Mouse (Mus musculus): ENCODE measurements around the gene Ggt7.
"Not testable (repeated sequence)": the region's sequence is repeated elsewhere in the genome, so short reads cannot be mapped to it uniquely, and the experiment has no call there.

Gene Ggt7

DNA sequence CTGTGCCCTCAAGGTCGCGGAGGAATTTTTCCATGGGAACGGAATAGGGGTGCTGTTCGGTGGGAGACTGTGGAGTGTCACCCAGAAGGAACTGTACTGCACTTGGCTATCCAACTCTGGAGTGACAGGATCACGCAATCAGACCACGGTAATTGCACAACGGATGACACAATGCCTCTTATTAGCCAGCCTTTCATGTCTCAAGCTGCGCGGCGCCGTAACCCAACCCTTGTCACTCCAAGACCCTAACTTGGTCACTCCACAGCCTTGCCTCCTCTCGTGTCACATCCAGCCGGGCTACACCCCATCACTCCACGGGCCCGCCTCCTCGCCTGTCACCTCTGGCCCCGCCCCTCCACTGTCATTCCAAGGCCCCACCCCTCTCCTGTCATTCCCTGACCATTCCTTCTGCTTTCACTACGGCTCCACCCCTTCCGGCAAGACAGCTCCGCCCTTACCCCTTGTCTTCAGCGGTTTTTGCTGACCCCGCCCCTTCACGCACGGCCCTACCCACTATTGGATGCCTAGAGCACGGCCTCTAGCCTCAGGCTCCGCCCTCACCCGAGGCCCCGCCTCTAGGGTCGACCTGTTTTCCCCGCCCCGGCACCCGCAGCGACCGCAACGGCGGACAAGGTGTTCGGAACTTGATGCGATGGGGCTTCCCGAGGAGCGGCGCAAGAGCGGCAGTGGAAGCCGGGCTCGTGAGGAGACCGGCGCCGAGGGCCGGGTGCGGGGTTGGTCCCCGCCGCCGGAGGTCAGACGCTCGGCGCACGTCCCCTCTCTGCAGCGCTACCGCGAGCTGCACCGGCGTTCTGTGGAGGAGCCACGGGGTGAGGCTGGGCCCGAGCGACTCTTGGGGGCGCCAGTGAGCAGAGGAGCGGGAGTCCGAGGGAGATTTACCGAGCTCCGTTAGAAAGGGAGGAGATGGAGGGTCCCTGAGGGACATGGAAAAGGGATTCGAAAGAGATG lies at the start of gene Ggt7, which contains the start of gene Acss2:
Ggt7 (minus strand) TSS at position 783 of the 969 bp plus-strand sequence.
Acss2 (plus strand) TSS at position 494 of the 969 bp plus-strand sequence.
- DNase-seq (ENCODE audit: low read depth, low spot score), result peak; percentile 96

DNA sequence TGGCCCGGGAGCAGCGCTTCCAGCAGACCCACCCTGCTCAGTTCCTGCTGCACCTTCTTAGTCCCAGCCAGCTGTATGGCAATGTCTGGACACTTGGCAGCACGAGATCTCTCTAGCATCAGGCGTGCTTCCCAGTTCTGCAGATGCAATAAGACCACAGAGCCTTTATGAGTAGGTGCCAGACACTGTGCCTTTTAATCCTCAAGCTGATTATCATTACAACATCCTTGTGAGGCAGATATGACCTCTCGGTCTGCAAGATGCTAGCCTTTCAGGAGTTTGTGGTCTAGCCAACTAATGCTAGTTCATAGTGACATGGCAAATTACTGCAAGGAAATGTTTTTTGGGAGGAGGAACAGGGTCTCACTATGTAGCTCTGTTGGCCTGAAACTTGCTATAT lies 49.7 kb upstream of the Ggt7 start:
- DNase-seq (ENCODE audit: low read depth, low spot score), result no peak

DNA sequence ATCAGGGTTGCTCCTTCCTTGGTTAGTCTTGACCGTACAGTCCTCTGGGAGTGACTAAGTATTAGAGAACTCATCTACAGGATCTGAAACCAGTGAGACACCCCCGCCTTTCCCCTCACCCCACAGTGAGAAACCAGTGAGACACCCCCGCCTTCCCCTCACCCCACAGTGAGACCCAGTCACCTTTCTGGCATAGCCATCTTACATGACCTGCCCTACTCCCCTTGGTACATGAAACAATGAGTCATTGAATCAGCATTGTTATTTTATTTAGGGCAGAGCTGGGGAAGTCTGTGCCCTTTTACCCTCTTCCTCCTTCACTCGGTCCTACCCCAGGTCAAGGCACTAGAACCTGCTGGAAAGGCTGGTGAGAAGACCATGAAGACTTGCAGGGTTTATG lies 44.9 kb upstream of the Ggt7 start:
- no peak for DNase-seq (ENCODE audit: low read depth, low spot score)

DNA sequence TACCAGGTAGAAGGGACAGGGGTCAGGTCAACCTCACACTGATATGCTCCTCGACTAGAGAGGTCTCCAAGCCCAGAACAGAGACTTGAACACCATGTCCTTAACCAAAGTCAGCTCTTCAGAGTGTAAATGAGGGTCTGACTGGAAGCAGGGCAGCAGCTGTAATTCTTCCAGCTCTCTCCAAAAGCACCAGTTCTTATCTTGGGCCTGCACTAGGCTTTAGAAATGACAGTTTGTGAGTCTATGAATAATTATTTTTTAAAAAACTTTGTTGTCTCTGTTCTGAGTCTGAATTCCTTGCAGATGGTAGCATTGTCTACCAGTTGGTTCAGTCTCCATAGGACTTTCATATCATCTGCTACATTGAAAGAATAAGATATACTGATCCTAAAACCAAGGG lies 44.2 kb upstream of the Ggt7 start:
- DNase-seq (ENCODE audit: low read depth, low spot score), result no peak

DNA sequence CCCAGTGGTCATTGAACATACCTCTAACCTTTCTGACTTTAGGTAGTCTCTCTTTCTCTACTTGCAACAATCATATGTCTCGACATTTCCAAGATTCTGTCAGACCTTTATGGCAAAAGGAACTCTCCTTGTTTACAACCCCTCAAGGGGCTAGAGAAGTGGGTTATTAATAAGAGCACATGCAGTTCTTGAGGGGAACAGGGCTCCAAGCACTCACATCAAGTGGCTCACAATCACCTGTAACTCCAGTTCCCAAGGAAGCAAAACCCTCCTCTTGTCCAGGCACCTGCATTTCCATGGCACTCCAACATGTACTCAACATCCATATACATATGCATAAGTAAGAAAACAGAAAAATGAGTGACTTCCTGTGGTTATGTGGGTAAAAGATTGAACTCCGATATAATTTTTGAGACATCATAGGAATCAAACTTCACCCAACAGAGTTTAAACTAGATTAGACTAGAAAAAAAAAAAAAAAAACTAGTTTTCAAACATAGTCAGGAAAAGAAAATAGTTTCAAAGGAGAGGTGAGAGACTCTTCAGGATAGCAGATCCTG lies 36.5 kb upstream of the Ggt7 start:
- DNase-seq (ENCODE audit: low read depth, low spot score), result no peak

DNA sequence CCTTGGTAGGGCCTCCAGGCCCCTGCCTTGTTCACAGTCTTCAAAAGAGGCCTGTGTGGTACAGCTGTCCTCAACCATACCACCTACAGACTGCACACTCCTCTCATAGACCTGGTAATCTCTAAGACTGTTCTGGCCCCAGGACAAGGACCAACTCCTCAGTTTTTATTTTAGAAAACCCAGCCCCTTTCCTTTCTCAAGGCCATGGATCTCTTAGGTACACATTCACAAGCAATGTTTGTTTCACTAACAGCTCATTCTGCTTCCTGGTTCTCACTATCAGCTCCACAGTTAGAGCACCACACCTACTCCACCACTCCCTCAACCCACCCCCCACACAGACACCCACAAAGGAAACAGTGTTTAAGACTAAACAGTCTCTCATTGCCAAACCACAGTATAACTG lies 34.9 kb upstream of the Ggt7 start:
- no peak for DNase-seq (ENCODE audit: low read depth, low spot score)

DNA sequence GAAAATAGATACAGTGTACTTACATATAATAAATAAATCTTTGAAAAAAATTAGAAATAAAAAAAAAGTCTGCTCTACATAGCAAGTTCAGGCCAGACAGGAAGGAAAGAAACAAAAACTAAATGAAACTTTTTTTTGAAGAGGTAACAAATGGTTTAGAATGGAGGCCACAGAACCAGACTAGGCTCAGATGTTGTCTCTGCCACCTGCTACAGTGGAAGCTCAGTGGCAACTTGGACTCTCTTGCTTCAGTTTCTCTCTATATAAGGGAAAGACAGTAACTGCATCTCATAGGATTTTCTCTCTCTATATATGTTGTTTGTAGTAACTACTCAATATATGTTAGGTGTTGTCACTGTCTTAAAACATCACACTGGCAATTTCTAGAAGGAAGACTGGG lies 34.3 kb upstream of the Ggt7 start:
- DNase-seq (ENCODE audit: low read depth, low spot score), result no peak

DNA sequence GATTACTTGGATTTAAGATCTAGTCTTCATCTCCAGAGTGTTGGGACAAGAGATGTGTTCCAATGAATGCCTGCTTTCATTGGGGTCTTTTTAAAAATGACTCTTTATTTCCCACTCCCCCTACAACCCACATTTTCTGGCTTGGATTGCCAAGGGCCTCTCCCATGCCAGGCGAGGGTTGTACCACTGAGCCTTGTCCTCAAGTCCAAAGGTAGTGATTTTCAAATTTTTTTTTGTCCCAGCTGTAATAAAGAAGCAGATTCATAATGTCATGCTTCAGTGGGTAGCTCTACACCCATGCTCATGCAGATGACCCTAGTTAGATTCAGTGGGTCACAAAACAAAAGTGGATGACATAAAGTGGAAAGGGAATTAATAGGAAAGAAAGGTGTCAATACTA lies 28.9 kb upstream of the Ggt7 start:
- DNase-seq (ENCODE audit: low read depth, low spot score), result no peak

DNA sequence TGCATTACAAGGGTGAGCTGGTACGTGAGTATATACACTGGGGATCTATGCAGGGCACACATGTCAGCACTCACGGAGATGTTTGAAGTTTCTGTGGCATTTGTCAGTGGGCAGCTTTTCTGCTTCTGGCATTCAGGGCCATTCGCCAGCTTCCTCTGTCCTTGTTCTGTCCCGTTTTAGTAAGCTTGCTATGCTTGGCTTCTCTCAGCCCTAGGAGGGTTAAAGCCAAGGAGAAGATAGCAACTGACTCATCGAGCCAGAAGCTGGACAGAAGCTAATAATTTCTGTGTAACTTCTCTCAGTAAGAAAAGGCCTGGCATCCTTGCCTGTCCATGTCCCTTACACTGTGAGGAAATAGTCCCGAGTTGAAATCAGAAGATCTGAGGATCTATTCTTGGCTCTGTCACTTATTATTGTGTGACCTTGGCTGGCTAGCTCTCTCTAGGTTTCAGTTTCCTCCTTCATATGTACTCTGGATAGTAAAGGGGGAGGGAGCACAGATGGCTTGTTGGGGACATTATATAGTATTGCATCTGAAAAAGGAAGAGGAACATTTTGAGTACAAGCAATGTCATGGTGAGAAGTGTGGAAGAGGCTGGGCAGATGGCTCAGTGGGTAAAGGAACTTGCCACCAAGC lies 22.9 kb upstream of the Ggt7 start:
- DNase-seq (ENCODE audit: low read depth, low spot score), result no peak

DNA sequence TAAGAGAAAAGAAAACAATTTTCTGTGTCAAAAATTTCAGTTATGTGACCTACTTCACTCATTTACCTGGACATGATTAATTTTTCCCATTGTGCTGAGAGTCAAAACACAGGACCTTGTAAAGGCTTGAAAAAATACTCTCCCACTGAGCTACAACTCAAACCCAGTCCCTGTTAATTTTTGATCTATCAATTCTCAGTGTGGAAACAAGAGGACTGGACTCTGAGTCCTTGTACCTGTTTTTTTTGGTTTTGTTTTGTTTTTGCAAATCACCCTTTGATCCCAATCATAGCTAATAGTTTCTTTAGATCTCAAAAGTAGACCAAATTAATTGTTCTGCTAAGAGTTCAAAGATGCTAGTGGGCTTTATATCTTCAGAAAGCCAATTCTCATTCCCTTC lies 21.7 kb upstream of the Ggt7 start:
- no peak for DNase-seq (ENCODE audit: low read depth, low spot score)

DNA sequence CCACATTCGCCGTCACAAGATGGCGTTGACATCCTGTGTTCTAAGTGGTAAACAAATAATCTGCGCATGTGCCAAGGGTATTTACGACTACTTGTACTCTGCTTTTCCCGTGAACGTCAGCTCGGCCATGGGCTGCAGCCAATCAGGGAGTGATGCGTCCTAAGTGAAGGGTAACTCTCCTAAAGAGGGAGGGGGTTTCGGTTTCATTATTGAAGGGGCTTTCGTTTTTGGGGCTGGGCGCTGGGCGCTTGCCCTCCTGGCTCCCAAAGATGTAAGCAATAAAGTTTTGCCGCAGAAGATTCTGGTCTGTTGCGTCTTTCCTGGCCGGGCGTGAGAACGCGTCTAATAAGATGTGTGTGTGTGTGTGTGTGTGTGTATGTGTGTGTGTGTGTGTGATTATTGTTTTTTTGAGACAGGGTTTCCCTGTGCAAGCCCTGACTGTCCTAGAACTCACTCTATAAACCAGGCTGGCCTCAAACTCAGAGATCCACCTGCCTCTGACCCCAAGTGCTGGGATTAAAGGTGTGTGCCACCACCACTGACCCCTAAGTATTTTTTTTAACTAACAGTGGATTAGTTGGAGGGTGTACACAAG lies 20.5 kb upstream of the Ggt7 start:
- not testable (repeated sequence) for DNase-seq (ENCODE audit: low read depth, low spot score)

DNA sequence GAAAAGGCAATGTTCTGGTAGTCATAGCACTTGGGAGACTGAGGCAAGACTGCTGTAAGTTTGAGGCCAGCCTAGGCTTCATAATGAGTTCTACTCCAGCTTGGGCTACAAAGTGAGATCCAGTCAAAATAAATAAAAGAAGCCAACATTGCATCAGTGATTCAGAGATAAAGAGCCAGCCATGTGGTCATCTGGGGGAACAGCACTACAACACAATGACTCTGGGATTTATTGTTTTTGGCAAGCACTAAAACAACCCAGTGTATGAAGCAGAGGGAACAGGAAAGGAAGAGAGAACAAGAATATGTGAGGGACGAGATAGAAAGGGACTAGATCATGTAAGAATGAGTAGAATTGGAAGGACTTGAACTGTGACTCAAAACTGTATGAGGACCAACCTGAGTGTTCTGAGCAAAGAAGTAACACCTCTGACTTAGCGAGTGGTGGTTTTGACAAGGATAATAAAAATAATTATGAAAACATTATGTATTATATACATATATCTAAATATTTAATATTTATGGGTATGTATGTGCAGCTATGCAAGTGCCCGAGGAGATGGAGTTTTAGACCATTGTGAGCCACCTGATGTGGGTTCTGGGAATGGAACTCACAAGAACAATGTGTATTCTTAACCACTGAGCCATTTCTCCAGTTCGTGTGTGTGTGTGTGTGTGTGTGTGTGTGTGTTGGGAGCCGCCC lies 19.9 kb upstream of the Ggt7 start:
- no peak for DNase-seq (ENCODE audit: low read depth, low spot score)

DNA sequence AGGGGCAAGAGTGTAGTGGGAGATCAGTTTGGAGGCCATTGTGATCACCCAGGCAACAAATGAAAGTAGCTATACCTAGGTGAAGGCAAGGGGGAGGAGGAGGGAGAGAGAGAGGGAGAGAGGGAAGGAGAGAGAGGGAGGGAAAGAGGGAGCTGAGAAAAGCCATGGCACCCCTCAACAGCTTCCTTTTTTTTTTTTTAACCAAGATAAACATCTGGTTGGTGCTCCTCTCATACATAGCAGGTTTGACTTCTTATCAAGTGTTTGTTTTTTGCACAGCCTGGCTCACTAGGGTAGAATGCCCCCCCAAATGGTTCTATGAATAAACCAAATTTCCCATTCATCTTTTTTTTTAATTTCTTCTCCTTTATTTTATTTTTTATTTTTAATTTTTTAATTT lies 18.3 kb upstream of the Ggt7 start:
- DNase-seq (ENCODE audit: low read depth, low spot score), result no peak

DNA sequence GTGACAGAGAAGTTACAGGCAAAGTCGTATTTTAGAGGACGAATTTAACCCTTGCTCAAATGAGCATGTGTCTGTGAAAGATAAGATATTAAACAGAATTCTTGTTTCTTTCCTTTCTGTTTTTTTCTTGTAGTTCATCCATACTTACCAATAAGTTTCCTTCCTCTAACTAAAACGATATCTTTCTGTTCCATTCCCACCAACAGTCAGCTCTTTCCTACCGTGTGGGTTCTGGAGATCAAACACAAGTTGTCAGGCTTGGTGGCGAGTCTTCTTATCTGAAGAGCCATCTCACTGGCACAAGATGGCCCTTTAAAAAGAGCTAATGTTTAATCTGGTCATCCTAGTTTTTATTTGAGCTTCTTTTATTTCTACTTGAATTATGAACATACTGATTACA lies 9.3 kb upstream of the Ggt7 start:
- no peak for DNase-seq (ENCODE audit: low read depth, low spot score)

DNA sequence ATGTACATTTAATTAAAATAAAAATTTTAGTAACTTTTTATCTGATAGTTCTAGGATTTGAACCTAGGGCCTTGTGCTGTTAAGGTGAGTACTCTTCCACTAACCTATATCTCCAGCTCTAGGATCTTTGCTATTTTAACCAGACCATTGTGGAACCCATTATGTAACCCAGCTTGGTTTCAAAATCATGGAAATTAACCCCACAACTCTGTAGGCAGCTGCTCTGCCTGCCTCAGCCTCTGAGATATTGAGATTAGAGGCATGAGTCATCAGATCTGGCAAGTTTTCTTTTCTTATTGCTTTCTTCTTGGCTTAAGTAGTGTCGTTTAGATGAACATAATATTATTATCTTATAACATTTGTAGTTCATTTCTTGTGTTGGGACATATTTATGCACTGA lies 6.3 kb upstream of the Ggt7 start:
- no peak for DNase-seq (ENCODE audit: low read depth, low spot score)

DNA sequence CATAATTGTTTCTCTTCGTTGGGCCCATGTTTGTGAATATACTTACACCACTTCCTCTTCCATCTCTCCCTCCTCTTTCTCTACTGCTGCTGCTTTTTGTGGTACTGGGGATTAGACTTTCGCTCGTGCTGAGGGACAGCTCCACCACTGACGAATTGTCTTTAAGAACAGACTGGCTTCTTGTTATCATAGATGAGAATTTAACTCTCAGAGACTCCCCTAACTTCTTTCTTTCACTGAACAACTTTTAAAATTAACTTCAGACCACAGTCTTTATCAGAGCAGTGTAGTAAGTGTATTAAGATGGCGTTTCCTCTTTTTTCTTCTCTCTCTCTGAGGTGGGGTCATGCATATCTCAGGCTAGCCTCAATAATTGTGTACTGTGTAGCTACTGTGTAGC lies 5.7 kb upstream of the Ggt7 start:
- DNase-seq (ENCODE audit: low read depth, low spot score), result no peak

DNA sequence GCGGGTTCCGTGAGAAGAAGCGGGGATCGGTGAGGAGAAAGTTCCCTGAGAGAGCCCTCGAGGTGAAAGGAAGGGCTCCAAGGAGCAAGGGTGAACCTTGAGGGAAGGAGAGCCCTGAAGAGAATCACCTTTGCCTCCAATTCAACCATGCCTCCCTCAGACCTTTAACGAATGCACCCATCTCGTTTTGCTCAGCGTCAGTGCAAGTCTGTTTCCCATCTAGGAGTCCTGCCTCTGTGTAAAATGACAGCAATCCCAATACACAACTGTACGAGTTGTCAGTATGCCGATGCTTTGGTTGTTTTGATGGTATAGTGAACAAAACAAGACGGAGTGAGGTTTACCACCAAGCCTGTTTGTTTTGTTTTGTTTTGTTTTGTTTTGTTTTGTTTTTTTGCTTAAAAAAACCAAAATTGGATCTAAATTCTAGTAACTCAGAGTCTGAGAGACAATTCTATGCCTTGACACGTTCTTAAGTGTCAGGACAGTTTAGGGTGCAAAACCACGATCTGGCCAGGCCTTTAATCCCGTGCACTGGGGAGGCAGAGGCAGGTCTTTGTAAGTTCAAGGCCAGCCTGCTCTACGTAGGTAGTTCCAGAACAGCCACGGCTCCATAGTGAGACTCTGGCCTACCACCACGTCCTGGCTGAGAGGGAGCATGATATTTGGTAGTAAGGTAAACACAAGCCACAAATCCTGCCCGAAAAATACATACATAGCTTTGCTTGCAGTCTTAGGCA lies 664 bp upstream of the Ggt7 start:
- DNase-seq (ENCODE audit: low read depth, low spot score), result no peak

DNA sequence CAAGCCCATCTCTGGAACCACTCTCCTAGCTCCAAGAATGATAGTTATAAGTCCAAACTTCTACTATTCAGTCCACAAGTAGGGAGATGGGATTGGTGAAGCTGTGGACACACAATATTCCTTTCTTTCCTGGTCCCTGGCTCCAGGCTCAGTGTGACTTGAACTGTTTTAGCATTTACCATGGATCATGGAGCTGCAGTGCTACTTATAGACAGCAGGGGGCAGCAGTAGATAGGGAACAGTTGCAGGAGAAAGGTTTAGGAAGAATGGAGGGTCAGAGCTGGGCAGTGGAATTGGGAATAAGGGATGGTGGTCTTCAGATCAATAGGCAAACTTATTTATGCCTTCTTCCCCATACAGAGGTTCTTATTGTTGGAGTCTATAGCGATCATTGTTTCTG lies 2.1 kb downstream of the Ggt7 start:
- peak; percentile 66 for DNase-seq (ENCODE audit: low read depth, low spot score)

DNA sequence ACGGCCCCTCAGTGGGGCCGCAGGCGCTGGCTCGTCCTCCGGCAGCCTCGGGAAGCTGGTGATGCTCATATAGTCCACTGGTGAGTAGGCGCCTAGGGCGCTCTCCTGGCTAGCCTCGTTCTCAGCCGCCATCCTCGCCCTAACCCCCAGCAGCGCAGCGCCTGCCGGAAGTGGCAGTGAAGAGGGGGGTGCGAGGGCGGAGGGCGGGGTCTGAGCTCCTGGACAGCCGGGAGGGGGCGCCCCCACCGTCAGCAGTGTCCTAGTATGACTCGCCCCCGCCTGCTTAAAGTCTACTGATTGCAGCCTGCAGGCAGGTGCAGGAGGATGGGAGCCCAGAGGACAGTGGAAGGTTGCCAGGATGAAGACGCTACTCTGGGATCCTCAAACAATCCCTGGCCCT lies 3.4 kb downstream of the Ggt7 start:
- peak; percentile 77 for DNase-seq (ENCODE audit: low read depth, low spot score)

DNA sequence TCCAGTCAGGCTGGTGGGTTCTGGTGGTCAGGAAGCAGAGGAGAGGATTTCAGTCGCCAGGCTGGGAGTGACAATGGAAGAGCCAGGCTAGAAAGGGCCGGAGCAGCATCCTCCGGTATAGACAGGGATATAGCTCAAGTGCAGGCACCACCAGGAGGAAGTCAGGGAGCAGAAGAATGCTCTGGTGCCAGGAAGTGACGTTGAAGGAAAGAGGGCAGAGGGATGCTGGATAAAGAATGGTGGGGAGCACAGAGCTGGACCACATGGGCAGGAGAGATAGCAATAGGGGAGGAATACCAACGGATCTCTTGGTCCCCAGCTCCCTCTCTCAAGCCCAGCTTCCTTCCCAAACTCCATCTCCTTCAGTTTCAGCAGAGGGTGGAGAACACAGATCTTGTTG lies 4.5 kb downstream of the Ggt7 start:
- no peak for DNase-seq (ENCODE audit: low read depth, low spot score)

DNA sequence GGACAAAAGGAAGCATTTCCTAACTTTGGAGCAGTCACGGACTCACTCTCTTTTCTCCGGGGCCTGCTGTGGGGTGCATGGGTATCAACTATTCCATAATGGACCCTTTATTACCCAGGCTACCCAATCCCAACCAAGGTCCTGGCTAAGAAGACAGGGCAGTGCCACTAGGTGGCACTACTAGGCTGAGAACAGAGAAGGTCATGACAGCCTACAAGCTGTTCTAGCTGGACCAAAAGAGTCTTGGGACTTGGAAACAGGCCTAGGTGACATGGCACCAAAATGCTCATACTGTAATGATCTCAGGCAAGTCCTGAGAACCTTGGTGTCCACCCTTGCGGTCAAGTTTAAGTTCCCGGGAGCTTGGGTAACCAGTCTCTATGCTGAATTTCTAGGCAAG lies 5.6 kb downstream of the Ggt7 start:
- no peak for DNase-seq (ENCODE audit: low read depth, low spot score)

Data from retina, adult 2 months (tissue).